Mouse (Mus musculus): ENCODE measurements around the gene Rnf148.

GRCm38 (mm10) chr6:23648732-23649131, 6.2 kb downstream of the Rnf148 start:
- no peak for TF ChIP-seq CTCF (IDR thresholded peaks at IDR 0.05)
- no peak for TF ChIP-seq EP300 (IDR thresholded peaks at IDR 0.05)
